Mouse (Mus musculus) gastrocnemius, postnatal 36 days (tissue): ENCODE data around the gene Fgfr1op. TPM values are rescaled to one million over a fixed set of nuclear protein-coding genes. Genes with fewer than 3 reads are reported as not detected.
"Not testable (repeated sequence)": the region's sequence is repeated elsewhere in the genome, so short reads cannot be mapped to it uniquely, and the experiment has no call there.

Experiments
- DNase-seq, 2 experiments: peaks; one replicate each; pipeline ENCODE4 v3.0.0; 2022
- intact Hi-C: fragments of 180-260 bp; cut with DNase I; formaldehyde crosslinking; loops from one replicate; pipeline ENCODE4 v1.15.1; 2025
- total RNA-seq, 2 experiments: library from RNA; stranded (reverse); gene quantifications; 2 replicates each; pipeline ENCODE4 v1.2.3; 2021

The Fgfr1op gene
- total RNA-seq, 2 experiments from 2014 or later, result 12.0 to 15.5 TPM

DNA sequence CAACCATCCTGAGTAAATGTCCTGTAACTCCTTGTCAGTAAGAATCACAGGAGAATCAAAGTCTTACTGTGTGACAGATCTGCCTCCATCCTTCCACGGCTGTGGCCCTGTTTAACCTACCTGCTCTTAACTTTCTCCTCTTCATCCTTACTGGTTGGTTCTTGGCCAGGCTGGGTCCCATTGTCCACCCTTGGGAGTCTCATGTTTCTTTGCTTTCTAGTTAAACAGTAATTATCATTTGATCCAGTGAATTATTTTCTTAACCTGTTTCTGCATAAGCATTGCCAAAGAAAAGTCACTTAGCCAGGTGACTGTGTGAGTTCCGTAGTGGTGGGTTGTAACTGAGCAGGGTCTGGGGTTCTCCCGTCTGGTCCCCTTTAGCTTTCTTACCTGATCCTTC, 1.2 kb downstream of the Fgfr1op start:
- intact Hi-C loops, DNase-seq: not testable (repeated sequence)

DNA sequence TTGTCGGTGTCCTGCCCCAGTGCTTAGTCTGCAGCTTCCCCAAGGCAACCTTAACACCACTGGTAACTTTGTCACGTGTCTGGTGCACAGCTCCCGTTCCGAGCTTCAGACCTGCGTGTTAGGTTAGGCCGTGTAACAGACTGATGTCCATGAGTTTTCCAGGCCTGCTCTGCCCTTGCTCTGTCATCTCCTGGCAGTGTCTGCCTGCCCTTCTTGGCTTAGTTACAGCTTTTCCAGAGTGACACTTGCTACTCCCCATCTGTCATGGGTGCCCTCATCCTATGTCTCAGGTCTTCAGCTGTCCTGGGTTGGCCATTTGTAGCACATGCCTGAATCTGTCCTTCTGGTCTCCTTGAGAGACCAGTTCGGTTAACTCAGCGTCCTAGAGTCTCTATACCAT, 2.1 kb downstream of the Fgfr1op start:
- intact Hi-C loops, DNase-seq: not testable (repeated sequence)

DNA sequence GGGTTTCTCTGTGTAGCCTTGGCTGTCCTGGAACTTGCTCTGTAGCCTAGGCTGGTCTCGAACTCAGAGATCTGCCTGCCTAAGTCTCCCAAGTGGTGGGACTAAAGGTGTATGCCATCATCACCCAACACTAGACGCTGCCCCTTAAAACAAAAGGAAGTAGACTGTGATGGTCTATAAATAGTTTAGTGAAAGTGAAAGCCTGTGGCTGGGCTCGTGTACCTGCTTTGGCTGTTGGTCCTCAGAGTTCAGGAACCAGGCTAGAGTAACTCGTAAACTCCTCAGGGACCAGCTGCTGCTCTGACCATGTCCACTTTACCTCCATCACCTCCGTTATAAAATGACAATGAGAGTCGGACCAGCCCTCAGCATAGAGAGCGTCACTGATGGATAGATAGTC, 5.0 kb downstream of the Fgfr1op start:
- intact Hi-C loops, result no loop called here
- no peak for DNase-seq

DNA sequence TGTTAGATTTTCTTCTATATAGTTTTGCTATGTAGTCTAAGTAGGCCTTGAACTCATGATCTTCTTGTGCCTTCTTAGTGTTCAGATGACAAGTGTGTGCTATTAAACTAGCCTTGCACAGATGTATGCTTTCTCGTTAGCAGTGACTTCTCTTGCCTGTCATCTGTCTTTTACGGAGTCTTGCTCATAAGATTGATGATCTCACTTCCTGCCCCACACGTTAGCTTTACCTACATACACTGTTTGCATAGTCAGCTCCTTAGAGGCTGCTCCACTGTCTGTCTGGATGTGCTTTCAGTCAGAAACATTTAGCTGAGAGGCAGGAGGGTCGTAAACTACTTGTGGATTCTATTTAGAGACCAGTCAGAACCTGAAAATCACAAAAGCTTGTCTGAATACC, 5.8 kb downstream of the Fgfr1op start:
- intact Hi-C loops, result no loop called here
- no peak for DNase-seq

DNA sequence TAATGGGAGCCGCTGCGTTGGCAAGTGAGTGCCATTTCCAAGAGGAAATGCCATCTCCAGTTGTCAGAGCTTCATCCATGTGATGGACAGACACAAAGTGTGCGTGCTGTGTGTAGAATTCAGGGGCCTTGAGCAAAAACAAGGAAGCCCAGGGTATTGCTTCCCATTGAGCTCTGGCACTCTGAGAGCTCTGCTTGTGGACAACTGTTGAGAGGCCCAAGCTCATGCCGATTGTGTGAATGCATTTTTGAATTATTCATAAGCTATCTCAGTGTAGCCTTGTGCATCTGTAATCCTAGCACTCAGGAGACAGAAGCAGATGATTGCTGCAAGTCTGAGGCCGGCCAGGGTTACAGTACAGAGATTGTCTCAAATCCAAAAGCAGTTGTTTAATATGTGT, 11.8 kb downstream of the Fgfr1op start:
- intact Hi-C loops, result no loop called here
- DNase-seq, result no peak

DNA sequence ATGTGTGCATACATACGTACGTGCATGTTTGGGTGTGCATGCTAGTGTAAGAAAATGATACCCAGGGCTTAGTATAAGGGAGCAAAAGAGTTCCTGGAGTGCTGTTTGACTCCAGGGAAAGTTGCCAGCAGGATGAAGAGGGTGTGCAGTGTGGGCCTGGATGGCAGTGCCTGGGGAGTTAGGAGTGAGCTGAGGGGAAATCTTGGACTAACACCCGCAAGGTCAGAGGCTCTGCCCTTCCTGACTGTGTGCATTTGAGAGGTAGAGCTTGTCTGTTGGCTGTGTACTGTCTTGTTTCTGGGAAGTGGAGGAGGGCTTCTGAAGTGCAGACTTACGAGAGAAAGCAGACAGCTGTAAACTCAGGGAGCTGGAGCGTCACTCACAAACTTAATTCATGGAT, 18.5 kb downstream of the Fgfr1op start:
- no peak for DNase-seq
- intact Hi-C loops, result no loop called here

DNA sequence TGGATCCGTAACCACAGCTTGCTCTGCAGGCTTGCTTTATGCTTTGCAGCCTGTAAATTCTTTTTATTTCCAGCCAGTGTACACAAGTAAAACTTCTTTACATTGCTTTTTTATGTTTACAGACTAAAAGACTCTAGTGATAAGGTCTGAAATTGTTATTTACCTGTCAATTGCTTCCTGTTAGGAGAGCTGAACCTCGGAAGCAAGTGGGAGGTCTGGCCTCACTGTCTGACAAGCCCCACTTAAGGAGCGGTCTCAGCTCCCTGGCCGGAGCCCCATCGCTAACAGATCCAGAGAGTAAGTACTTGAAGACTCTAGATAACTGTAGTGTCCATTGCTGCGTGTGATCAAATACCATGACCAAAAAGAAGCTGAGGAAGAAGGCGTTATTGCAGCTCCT, 18.9 kb downstream of the Fgfr1op start:
- intact Hi-C loops, result no loop called here
- no peak for DNase-seq

DNA sequence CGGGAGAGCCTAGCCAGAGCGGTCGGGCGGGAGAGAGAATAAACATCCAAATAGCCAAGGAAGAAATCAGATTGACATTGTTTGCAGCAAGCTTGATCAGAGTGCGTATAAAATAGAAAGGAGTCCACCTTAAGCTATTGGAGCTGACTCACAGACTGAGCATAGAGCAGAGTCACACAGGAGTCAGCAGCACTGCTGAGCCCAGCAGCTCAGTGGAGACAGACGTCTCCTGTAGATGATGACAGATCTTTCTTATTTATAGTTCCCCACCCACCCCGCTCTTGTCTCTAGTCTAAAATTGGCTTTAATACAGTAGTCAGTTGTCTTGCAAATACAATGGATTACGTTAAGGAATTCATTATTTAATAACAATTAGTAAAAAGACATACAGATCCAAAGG, 28.4 kb downstream of the Fgfr1op start:
- intact Hi-C loops, result no loop called here

DNA sequence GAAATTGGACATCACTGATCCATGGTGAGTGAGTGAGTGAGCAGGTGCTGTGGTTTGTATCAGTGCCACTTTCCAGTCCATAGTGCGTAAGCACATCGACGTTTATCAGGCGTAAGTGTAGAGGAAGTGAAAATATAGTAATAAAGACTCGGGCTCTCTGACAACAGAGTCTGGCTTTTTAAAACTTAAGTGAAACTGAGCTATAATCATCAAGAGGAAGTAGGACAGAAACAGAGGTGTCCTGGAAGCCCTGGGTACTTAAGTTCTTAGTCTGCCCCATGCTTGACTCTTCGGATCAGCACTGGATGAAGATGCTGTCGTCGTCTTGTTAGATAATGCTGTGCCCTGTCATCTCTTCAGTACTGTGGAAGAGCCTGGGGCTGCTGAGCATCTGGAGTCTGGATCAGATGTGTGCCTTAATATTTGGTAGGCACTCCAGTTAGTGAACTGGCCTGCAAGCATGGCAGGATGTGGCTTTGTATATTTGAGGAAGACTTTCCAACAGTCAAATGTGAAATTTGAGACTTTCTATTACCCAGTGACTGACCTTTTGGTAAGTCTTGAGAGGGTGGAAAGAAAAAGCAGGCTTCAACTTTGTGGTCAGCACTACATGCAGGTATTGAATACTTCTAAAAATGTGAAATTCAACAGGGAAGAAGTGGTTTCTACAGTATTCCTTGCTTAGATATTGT, 30.5 kb downstream of the Fgfr1op start:
- no peak for DNase-seq
- intact Hi-C loops, result no loop called here

More for the DNA sequence above, 28.4 kb downstream of the Fgfr1op start:
- no peak for DNase-seq

DNA sequence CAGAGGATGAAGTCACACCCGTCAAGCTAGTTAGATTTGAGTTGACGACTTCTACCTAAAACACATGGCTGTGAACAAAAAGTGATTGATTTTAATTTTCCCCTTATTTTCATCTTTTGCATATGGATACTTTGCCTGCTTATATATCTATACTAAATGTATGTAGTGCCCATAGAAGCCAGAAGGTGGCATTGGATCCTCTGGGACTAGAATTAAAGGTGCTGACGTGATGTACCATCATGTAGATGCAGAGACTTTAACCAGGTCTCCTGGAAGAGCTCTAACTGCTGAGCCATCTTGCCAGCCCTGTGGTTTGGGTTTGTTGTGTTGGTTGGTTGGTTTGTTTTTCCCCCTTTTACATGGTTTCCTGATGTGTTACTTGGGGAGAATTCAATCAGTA, 32.4 kb downstream of the Fgfr1op start:
- no peak for DNase-seq
- intact Hi-C loops, result no loop called here

DNA sequence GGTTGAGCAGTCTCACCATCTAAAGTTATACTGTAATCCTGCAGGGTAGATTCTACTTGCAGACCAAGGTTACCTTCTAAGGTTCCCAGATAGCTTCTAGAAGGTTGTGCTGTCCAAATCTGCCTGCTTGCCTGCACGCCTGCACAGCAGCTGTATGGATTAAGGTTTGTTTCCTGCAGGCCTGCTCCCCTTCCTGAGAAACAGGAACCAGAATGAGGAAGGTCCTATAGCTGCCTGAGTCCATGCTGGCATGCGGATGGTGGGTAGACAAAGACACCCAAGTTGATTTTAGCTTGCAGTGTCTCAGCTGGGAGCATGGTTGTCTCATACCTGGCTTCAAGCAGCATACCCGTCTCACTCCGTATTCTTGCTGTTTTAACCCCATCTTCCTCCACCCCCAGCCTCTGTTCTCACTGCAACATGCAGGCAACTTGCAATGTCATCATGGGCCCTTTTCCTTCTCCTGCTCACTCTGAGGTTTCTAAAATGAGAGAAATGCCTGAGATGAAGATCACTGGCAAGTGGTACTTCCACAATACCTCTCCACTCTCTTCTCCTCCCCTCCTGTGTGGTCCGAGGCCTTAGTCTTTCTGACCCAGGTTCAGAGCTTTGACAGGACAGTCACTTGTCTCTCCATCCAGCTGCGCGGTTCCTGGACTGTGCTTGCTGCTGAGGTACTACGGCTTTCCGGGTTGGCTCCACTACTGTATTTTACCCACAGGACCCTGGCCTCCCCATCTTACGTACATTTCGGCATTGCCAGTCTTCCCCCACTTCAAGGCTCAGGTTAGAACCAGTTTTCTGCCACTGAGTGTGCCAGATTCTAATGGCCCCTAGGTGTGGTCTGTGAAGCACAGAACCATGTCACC, 34.0 kb downstream of the Fgfr1op start:
- no peak for DNase-seq
- intact Hi-C loops, result no loop called here

DNA sequence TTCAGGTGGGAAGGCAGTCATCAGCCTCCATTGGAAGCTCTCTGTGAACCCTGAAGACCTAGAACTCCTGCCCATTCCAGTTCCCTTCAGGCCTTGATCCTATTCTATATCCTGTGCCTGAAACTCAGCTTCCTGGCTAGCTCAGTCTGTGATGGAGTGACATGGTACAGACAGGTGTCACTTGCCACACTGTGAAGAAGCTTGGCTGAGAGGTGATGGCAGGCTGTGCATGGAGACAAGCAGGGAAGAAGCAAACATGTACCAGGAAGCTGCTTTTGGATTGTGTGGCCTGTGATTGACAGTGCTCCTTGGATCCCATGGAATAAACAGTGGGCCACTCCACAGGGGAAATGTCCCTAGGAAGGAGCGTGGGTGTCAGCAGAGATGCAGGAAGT, 34.6 kb downstream of the Fgfr1op start:
- intact Hi-C loops, result no loop called here
- no peak for DNase-seq

DNA sequence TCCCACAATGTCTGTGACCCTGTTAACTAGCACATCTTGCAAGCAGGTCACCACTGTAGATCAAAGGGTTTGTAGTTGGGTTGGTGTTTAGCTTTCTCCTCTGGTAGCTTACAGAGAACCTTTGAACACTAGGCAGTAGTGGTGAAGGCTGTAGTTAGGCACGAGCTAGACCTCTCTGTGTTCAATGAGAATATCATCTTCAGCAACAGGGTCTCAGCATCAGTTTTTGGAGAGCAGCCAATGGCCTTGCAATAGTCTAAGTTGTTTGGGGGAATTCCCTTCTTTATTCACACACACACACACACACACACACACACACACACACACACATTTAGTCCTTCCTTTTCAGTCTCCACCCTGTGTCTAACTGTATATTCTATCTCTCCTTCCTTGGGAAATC, 38.2 kb downstream of the Fgfr1op start:
- no peak for DNase-seq

DNA sequence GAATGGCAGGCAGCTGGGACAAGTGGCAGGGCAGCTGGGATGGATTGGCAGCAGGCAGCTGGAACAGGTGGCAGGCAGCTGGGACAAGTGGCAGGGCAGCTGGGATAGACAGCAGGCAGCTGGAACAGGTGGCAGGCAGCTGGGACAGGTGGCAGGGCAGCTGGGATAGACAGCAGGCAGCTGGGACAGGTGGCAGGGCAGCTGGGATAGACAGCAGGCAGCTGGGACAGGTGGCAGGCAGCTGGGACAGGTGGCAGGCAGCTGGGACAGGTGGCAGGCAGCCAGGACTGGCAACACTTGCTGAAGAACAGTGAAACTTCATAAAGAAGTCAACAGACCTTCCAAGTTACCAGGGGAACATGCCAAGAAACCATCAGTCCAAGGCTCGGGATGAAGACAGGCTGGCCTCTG, 39.9 kb downstream of the Fgfr1op start:
- DNase-seq, intact Hi-C loops: not testable (repeated sequence)

More for the DNA sequence above, 38.2 kb downstream of the Fgfr1op start:
- intact Hi-C loops, result no loop called here

DNA sequence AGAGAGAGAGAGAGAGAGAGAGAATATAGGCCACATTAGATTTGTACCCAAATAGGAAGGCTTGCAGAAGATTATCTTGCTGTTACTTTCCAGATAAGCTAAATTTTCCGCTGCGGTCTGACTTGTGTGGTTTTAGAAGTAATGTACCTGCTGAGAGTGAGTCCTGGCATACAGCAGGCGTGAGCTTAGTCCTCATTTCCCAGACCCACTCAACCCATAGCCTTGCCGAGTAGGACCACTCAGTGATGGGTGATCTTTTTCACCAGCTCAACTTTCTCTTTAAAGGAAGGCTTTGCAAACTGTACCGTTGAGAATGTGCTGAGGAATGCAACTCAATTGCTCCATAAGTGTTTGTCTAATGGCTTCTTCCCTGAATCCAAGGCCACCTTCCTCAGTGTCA, 41.4 kb downstream of the Fgfr1op start:
- intact Hi-C loops, result no loop called here
- no peak for DNase-seq

DNA sequence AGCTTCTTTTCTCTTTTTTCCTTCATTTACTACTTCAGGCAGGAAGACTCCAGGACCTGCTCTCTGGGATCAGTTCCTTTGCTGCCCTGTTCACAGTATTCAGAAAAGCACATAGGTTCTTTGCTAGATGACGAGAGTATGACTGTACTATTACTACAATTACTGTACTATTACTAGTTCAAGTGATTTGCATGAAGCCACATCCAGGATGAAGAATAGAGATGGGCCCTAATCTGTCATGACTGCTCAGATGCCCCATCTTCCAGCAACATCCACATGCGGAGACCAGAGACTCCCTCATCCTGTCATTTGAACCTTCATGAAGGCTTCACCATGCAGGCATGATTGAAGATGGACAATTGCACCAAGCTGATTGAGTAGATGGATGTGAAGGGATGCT, 44.4 kb downstream of the Fgfr1op start:
- intact Hi-C loops, result no loop called here
- DNase-seq, result no peak

DNA sequence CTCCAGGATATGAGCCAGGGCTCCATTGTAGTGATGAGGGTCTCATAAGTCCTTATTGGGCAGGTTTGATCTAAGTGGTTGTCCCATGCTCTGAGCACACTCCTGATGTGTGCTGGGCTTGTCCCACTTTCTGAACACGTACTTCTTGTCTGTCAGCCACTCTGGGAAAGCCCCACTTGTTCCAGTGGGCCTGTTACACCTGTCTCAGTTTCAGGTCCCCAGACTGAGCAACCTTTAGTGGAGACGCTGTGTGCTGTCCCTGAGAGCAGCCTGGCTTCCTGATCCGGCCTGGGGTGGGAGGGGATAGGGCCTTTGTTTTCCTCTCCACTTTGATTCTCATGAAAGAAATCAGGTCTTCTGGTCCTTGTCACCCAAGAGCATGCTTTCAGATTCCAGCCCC, 44.9 kb downstream of the Fgfr1op start:
- intact Hi-C loops, result no loop called here
- no peak for DNase-seq

DNA sequence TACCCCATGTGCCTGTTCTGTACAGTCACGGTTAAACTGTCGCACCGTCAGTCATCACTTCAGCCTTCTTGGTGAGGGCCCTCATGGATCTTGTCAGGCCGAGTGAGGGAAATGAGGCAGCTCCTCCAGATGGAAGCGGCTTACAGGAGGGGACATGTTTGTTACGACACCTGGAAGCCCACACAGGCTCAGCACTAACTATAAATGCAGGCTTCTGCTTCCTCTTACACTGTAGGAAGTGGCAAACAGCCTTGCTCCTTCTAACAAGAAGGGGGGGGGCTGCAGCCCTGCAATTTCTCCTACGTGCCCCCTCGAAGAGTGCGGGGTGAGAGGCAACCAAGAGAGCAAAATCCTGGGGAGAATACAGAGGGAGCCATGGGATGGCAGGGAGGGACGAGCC, 45.4 kb downstream of the Fgfr1op start:
- no peak for DNase-seq
- intact Hi-C loops, result no loop called here

DNA sequence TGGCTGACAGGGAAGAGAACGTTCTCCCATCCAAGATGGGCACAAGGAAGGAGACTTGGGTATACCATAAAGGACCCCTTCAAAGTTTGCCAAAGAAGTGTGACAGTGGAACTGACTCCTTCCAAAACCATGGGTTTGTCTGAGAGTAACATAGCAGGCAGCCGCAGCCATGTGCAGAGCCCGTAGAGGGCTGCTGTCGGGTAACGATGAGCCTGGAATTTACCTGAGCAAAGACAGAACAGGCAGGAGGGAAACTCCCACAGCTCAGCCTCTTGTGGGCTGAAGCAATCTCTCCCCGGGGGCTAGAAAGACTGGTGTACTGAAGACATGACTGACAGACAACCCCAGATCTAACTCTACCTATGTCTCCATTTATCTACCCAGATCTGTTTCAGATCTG, 46.1 kb downstream of the Fgfr1op start:
- no peak for DNase-seq
- intact Hi-C loops, result no loop called here

DNA sequence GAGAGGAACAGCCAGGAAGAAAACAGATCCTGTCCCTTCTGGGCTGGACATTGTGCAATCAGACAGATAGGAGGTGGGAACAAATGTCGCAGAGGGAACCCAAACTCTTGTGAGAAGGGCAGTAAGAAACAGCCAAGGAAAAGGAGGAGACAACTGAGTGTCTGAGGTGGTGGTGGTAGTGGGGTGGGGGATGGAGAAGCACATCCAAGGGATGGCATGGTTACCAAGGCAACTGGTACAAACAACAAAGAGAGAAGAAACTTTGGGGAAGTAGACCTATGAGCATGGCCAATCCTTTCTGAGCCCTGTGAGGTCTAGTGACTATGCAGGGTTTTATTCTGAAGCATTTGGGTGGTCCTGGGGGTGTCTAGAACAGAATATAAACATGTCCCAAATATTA, 49.1 kb downstream of the Fgfr1op start:
- intact Hi-C loops, result no loop called here
- no peak for DNase-seq

DNA sequence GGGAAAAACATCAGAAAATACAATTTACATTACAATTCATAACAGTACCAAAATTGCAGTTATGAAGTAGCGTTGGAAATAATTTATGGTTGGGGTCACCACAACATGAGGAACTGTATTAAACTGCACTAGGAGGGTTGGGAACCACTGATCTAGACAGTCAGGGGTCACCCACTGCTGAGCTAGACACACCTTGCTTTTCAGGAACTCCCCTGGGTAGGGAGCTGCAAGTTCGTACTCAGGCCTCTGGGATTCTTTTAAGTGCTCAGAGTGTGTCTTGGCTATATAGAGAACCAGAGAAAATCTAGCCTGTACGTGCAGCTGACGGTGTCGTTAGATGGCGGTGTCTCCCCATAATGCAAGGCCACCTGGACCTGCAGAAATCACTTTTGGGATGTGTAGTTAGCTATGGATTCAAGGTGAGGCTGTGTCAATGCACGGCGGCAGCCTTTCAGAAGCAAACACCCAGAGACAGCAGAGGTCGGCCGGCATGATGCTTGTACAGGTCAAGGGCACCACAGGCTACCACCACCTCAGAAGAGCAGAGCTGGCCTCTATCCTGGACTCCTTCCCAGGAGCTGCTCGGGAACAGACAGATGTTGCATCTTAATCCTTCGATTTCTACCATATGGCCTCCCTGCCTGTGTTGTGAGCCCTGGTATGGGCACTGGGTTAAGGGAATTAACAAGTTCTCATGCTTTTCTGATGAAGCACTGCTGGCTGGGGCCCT, 49.9 kb downstream of the Fgfr1op start:
- DNase-seq, result no peak
- intact Hi-C loops, result no loop called here
